Mouse (Mus musculus): Measurements from ENCODE around the gene Abl2.
A peak's percentile ranks its signal among the peaks of the same experiment; 100 is the strongest.

The Abl2 gene

GRCm38 (mm10) chr1:156669208-156669983, 110.8 kb downstream of the Abl2 start:
- DNase-seq (ENCODE audit: low read depth, low spot score), result no peak

DNA sequence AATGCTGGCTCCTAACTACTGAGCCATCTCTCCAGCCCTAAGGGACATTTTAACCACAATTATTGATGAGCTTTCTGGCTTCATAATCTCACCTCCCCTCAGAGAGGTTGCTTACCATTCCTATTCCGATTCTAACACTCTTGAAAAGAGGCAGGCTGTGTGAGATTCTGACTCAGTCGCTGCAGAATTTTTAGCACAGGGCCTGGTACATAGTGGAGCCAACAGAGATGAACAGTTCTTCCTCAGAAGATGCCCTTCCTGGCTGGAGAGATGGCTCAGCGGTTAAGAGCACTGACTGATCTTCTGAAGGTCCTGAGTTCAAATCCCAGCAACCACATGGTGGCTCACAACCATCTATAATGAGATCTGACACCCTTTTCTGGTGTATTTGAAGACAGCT, 113.3 kb downstream of the Abl2 start:
- no peak for DNase-seq (ENCODE audit: low read depth, low spot score)

DNA sequence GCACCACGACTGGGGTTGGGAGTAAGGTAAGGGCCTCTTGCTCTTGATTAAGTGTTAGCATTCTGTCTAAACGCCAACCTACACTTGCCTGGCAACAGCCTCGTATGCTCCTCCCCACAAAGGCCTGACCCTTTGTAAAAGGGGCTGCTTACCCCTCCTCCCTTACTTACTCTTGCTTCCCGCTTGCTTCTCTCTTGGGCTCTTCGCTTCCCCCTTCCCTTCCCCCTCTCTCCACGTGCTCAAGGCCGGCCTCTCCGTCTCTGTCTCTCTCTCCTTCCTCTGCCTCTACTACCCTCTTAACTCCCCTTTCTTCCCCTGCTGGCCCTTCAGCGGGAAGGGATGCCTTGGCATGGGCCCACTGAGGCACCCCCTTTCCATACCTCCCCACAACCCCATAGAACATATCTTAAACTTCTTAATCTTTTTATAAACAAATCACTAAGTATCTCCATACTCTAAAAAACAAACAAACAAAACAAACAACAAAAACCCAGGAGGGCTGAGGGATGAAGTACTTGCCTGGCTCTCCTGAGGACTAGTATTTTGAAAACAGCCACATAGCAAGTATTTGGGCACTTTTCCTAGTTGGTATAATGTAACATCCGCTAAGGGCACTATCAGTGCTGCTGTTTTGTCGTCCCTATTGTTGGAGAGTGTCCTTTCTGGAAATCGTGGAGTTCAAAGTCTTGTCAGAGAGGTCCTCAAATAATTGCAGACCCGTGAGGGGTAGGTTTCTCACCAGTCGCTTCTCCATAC, 114.3 kb downstream of the Abl2 start:
- DNase-seq (ENCODE audit: low read depth, low spot score), result no peak

- DNase-seq (ENCODE audit: low read depth, low spot score), result no peak
Observed at GRCm38 (mm10) chr1:156673476-156674194, 115.0 kb downstream of the Abl2 start.

DNA sequence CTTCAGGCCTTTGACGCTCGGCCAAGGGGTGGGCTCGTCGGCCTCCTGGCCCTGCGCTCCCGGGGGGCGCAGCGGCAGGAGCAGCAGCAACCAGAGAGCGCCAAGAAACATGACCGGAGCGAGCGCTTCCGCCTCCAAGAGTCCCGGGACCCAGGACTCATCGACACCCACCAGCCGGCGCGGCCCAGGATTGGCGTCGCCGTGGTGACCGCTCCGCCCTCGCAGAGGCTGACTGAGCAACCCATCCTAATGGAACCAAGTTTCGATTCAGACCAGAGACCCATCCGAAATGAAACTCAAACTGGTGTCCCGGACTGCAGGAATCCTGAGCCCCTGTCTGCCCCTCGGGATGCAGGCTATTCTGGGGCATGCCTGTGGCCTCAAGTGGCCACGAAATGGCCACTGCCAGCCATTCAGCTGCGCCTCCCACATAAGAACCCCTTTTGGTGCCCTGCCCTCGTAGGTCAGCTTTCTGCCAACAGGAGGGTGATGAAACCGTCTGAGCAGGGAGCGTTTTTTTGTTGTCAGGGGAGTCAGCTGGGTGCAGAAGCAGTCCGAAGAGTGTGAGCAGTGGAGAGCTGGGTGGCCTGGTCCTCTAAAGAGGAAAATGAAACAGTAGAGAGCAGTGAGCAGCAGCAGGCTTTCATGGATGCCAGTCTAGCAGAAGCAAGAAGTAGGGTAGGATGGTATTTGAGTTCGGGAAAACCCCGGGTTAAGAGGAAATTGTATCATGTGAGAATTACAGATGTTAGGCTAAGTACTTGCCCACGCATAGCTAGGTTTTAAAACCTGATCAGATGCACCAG, 115.8 kb downstream of the Abl2 start, which contains the start of gene Tor3a:
Gene Tor3a (minus strand): TSS at position 162 of the 806 bp plus-strand sequence.
- DNase-seq (ENCODE audit: low read depth, low spot score), result no peak

GRCm38 (mm10) chr1:156676171-156676570, 117.6 kb downstream of the Abl2 start:
- peak; percentile 51 for DNase-seq (ENCODE audit: low read depth, low spot score)

GRCm38 (mm10) chr1:156676596-156676995, 118.0 kb downstream of the Abl2 start:
- DNase-seq (ENCODE audit: low read depth, low spot score), result no peak

- no peak for DNase-seq (ENCODE audit: low read depth, low spot score)
Observed at GRCm38 (mm10) chr1:156677230-156677629, 118.6 kb downstream of the Abl2 start.

- DNase-seq (ENCODE audit: low read depth, low spot score), result no peak
Observed at GRCm38 (mm10) chr1:156679599-156679998, 121.0 kb downstream of the Abl2 start.

DNA sequence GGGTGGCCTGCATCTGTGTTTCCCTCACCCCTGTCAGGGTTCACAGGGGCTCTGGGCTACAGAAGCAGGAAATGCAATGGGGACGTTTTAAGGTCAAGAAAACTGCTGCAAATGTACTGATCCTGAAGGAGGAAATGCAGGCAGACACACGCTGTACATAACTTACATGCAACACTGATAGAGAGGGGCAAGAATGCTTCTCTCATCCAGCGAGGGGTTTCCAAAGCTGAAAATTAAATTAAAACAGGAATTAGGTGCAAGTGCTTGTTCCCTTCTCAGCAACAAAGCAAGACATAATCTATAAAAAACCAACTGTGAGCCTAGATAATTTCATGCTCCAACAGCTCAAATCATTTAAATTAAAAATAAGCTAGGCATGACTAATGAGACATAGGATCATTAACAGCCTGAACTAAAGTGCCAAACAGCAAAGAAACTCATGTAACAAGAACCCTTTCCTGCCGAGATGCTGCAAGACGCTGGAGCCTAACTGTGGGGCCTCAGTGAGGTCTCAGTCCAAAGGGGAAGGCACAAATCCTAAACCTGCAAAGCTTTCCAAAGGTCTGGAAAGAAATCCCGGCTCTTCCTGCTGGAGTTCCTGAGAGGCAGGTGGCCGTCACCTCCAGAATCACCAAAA, 127.6 kb downstream of the Abl2 start:
- no peak for DNase-seq (ENCODE audit: low read depth, low spot score)

Measured in c-Kit-negative CD71-positive TER-119-positive erythroid progenitor cells, embryonic 14.5 days (primary cell).